Mouse (Mus musculus) liver, embryonic 13.5 days (tissue): Measurements from ENCODE around the gene Tlr8. TPM values are rescaled to one million over a fixed set of nuclear protein-coding genes. Genes with fewer than 3 reads are reported as not detected.

ENCODE experiments used
- ATAC-seq: fragments of 200-750 bp; cut with Nextera tagmentation; 2 replicates; pipeline ENCODE4 v1.8.0; 2017; ENCODE audit warnings: low read depth, mild to moderate bottlenecking, moderate number of reproducible peaks, moderate library complexity
- DNase-seq: peaks from one replicate; pipeline ENCODE4 v3.0.0; 2022
- H3K27ac ChIP-seq: fragments of 300-500 bp; sonication (generic); 2 replicates; pipeline ENCODE4 v1.5.1; 2015; ENCODE audit warnings: moderate library complexity, mild to moderate bottlenecking, inconsistent platforms
- H3K27me3 ChIP-seq: fragments of 300-500 bp; sonication (generic); 2 replicates; pipeline ENCODE4 v1.6.1; 2015; ENCODE audit warnings: mild to moderate bottlenecking, inconsistent platforms
- H3K36me3 ChIP-seq: fragments of 300-500 bp; sonication (generic); 2 replicates; pipeline ENCODE4 v1.6.1; 2015; ENCODE audit warnings: mild to moderate bottlenecking, inconsistent platforms
- H3K4me1 ChIP-seq: fragments of 300-500 bp; sonication (generic); replicated peaks from 2 replicates; pipeline ENCODE4 v1.6.1; 2015; ENCODE audit warnings: inconsistent platforms
- H3K4me2 ChIP-seq: fragments of 300-500 bp; sonication (generic); 2 replicates; pipeline ENCODE4 v1.6.1; 2015; ENCODE audit warnings: inconsistent platforms, mild to moderate bottlenecking, moderate library complexity
- H3K4me3 ChIP-seq: fragments of 300-500 bp; sonication (generic); replicated peaks from 2 replicates; pipeline ENCODE4 v1.5.1; 2015; ENCODE audit warnings: mild to moderate bottlenecking, inconsistent platforms
- H3K9ac ChIP-seq: fragments of 300-500 bp; sonication (generic); 2 replicates; pipeline ENCODE4 v1.6.1; 2015; ENCODE audit warnings: mild to moderate bottlenecking, inconsistent platforms
- H3K9me3 ChIP-seq: fragments of 300-500 bp; sonication (generic); replicated peaks from 2 replicates; pipeline ENCODE4 v1.6.1; 2016; ENCODE audit warnings: inconsistent platforms
- WGBS: fragments of 180-500 bp; shearing (Covaris S2); methylation state at CpG from one replicate; pipeline ENCODE4 v1.1.7; 2015; ENCODE audit not compliant: insufficient replicate concordance; 5-methylcytosine and 5-hydroxymethylcytosine counted together
- polyA plus RNA-seq: library from polyadenylated mRNA; unstranded; fragments of >200 nt; fragmentation: Nextera tagmentation; extraction: Ambion mirVana; gene quantifications from 2 replicates; pipeline ENCODE4 v1.2.1, GENCODE M21; 2015

Gene Tlr8
- polyA plus RNA-seq, 1 experiment from 2014 or later: 0.36 TPM

- H3K4me1 ChIP-seq: no peaks in the 10 kb centered on the region
- whole genome bisulfite sequencing: 23% methylated on average over 2 of the region's 2 CpGs
- H3K9me3 ChIP-seq: no peaks in the 10 kb centered on the region
- ATAC-seq (no peak), DNase-seq (no peak)
- no peak overlapping the region for H3K9ac ChIP-seq
- H3K27ac ChIP-seq: no peak overlapping the region
- no peak overlapping the region for H3K4me3 ChIP-seq
- no peaks in the 10 kb centered on the region for H3K36me3 ChIP-seq
- no peak overlapping the region for H3K4me2 ChIP-seq
- 0 out of 2 replicates have a peak, but pooled peaks cover 7% of the 10 kb centered on the region for H3K27me3 ChIP-seq
Measured at GRCm38 (mm10) chrX:167201365-167201764, 62.8 kb downstream of the Tlr8 start.

GRCm38 (mm10) chrX:167195228-167195649 is 68.9 kb downstream of the Tlr8 start:
- H3K4me3 ChIP-seq: no peak overlapping the region
- no peaks in the 10 kb centered on the region for H3K4me1 ChIP-seq
- 40% methylated on average over 2 of the region's 2 CpGs for WGBS
- H3K27me3 ChIP-seq: no peaks in the 10 kb centered on the region
- H3K4me2 ChIP-seq: no peak overlapping the region
- no peak overlapping the region for H3K9ac ChIP-seq
- DNase-seq (no peak), ATAC-seq (no peak)
- H3K9me3 ChIP-seq: no peaks in the 10 kb centered on the region
- no peak overlapping the region for H3K27ac ChIP-seq
- H3K36me3 ChIP-seq: no peaks in the 10 kb centered on the region

Other genes with a start within 250 kb of the Tlr8 start
- gene Tmsb4x, start 55.0 kb downstream of the Tlr8 start, polyA plus RNA-seq: 1,269 and 1,520 TPM in 2 replicates
- 0.22 and 0.38 TPM in 2 replicates for gene Tlr7, start 66.2 kb upstream of the Tlr8 start, polyA plus RNA-seq
- gene Prps2, start 118.4 kb upstream of the Tlr8 start, polyA plus RNA-seq: 11.8 and 13.1 TPM in 2 replicates